Mouse (Mus musculus) hematopoietic stem cell, adult 5-6 weeks (primary cell): ENCODE data around the gene Omg. TPM values are rescaled to one million over a fixed set of nuclear protein-coding genes. Genes with fewer than 3 reads are reported as not detected.

Experiments used
- ATAC-seq, 2 experiments: fragments of 125-278 bp in 1 of 2; replicated peaks in 1 of 2; 2 replicates each; pipeline ENCODE4 v1.8.0; 2016 to 2017; ENCODE audit warnings: inconsistent platforms in 2 of 2, mild to moderate bottlenecking in 2 of 2, moderate number of reproducible peaks in 2 of 2, low read depth in 1 of 2, moderate TSS enrichment in 1 of 2; ENCODE audit not compliant: low FRiP score in 2 of 2, poor library complexity in 2 of 2, severe bottlenecking in 2 of 2, insufficient read depth in 1 of 2, low TSS enrichment in 1 of 2
- total RNA-seq: library from RNA; stranded (forward); fragments of 172-1452, 232-1000 nt; gene quantifications from 2 replicates; pipeline ENCODE4 v1.2.3, GENCODE M21; 2017

Gene Omg
- total RNA-seq, result 0.50 TPM in 1 of 2 replicates, not detected in the other

- ATAC-seq, result no peak
These were observed at the start of gene Omg for GRCm38 (mm10) chr11:79503845-79504244. Gene Omg (minus strand): TSS chr11:79504084.

GRCm38 (mm10) chr11:79552622-79553021 is 48.7 kb upstream of the Omg start:
- no peak for ATAC-seq

- ATAC-seq, result no peak
These were observed 32.4 kb upstream of the Omg start for GRCm38 (mm10) chr11:79536293-79536692.

- ATAC-seq, result no peak
These were observed 31.7 kb upstream of the Omg start for GRCm38 (mm10) chr11:79535554-79535953.

- ATAC-seq, result no peak
These were observed 30.2 kb upstream of the Omg start for GRCm38 (mm10) chr11:79533950-79534690.

- ATAC-seq, result no peak
These were observed 29.4 kb upstream of the Omg start for GRCm38 (mm10) chr11:79533311-79533710.

- no peak for ATAC-seq
These were observed 27.6 kb upstream of the Omg start for GRCm38 (mm10) chr11:79531485-79531884.

- no peak for ATAC-seq
These were observed 26.9 kb upstream of the Omg start for GRCm38 (mm10) chr11:79530774-79531173.

- peak; percentile 71 to 76 for ATAC-seq
These were observed 26.5 kb upstream of the Omg start, which contains the start of the genes Evi2 and Evi2a for GRCm38 (mm10) chr11:79530333-79530761. Gene Evi2 (minus strand): TSS chr11:79530589. Gene Evi2a (minus strand): TSS chr11:79530609.

- ATAC-seq, result no peak
These were observed 25.9 kb upstream of the Omg start for GRCm38 (mm10) chr11:79529736-79530135.

- no peak for ATAC-seq
These were observed 25.3 kb upstream of the Omg start for GRCm38 (mm10) chr11:79529226-79529625.

GRCm38 (mm10) chr11:79528601-79529000 is 24.7 kb upstream of the Omg start:
- ATAC-seq, result no peak

GRCm38 (mm10) chr11:79527739-79528384 is 24.0 kb upstream of the Omg start:
- peak; percentile 63 to 79 for ATAC-seq

GRCm38 (mm10) chr11:79527015-79527738 is 23.3 kb upstream of the Omg start:
- no peak for ATAC-seq

- no peak for ATAC-seq
These were observed 22.7 kb upstream of the Omg start for GRCm38 (mm10) chr11:79526549-79526948.

- no peak for ATAC-seq
These were observed 20.4 kb upstream of the Omg start for GRCm38 (mm10) chr11:79524310-79524575.

GRCm38 (mm10) chr11:79523560-79524309 is 19.9 kb upstream of the Omg start, which contains the start of gene Evi2b:
Gene Evi2b (minus strand): TSS chr11:79523762.
- peak; percentile 52 to 62 for ATAC-seq

GRCm38 (mm10) chr11:79522944-79523343 is 19.1 kb upstream of the Omg start:
- no peak for ATAC-seq
